Comparison of ENCODE assay signal across 17 mouse cellular contexts in genomic region chr10:21604476-21604875, GRCm38 (mm10). TPM values are rescaled to one million over a fixed set of nuclear protein-coding genes. Genes with fewer than 3 reads are reported as not detected.
DNase-seq lines count a peak whose midpoint lies in the region; ATAC-seq and TF ChIP-seq lines count a peak whose summit lies in the region.
"Had no signal": no experiment of that assay in that cellular context is flagged by ENCODE, and none has a peak within 500 bp of the region (broad histone marks: within the 10 kb centered on the region; RNA-seq: fewer than 3 reads in every experiment).

No protein-coding gene starts in this region.

- H3K4me1 ChIP-seq in heart, embryonic 12.5 days (replicated peaks) = peaks cover 24% of the 10 kb centered on the region
- H3K4me1 ChIP-seq in liver, embryonic 15.5 days (replicated peaks) = peaks cover 18% of the 10 kb centered on the region; the same call in 1 of the 2 replicates
- no peaks in the 10 kb centered on the region for H3K4me1 ChIP-seq in liver, embryonic 11.5 days (replicated peaks; ENCODE audit: control insufficient read depth, insufficient read depth, low read length)
- H3K4me1 ChIP-seq in stomach, embryonic 15.5 days = peaks cover 4% of the 10 kb centered on the region; the same call in 1 of the 2 replicates
- H3K4me1 ChIP-seq in stomach, postnatal 0 days (replicated peaks; ENCODE audit: control insufficient read depth, insufficient read depth) = 0 out of 2 replicates have a peak, but pooled peaks cover 2% of the 10 kb centered on the region

- H3K27me3 ChIP-seq in heart, embryonic 12.5 days (replicated peaks) = no peaks in the 10 kb centered on the region
- H3K27me3 ChIP-seq in liver, embryonic 15.5 days = no peaks in the 10 kb centered on the region
- no peaks in the 10 kb centered on the region for H3K27me3 ChIP-seq in liver, embryonic 11.5 days (replicated peaks; ENCODE audit: control insufficient read depth, insufficient read depth, low read length)
- no peaks in the 10 kb centered on the region for H3K27me3 ChIP-seq in stomach, embryonic 15.5 days (replicated peaks)
- no peaks in the 10 kb centered on the region for H3K27me3 ChIP-seq in stomach, postnatal 0 days (ENCODE audit: control insufficient read depth, insufficient read depth, low read length)
- H3K27me3 ChIP-seq: hindbrain, embryonic 12.5 days; intestine, embryonic 15.5 days; neural tube, embryonic 13.5 days; Patski had no signal

- no peaks in the 10 kb centered on the region for H3K36me3 ChIP-seq in heart, embryonic 12.5 days
- no peaks in the 10 kb centered on the region for H3K36me3 ChIP-seq in liver, embryonic 15.5 days (replicated peaks)
- no peaks in the 10 kb centered on the region for H3K36me3 ChIP-seq in liver, embryonic 11.5 days (ENCODE audit: control insufficient read depth, insufficient read depth, low read length)
- no peaks in the 10 kb centered on the region for H3K36me3 ChIP-seq in stomach, embryonic 15.5 days
- no peaks in the 10 kb centered on the region for H3K36me3 ChIP-seq in stomach, postnatal 0 days (ENCODE audit: control insufficient read depth, insufficient read depth, low read length)
- H3K36me3 ChIP-seq: forebrain, embryonic 10.5 days; hindbrain, embryonic 12.5 days; intestine, embryonic 15.5 days; neural tube, embryonic 13.5 days had no signal

- ATAC-seq in heart, embryonic 12.5 days (ENCODE audit: insufficient number of reproducible peaks, low FRiP score) = no peak
- no peak for ATAC-seq in liver, embryonic 15.5 days (ENCODE audit: insufficient read depth)
- ATAC-seq in liver, embryonic 11.5 days (replicated peaks; ENCODE audit: low FRiP score) = no peak
- ATAC-seq in stomach, embryonic 15.5 days (ENCODE audit: insufficient read depth, low FRiP score, low read depth) = no peak
- ATAC-seq in stomach, postnatal 0 days (ENCODE audit: low FRiP score, low TSS enrichment) = no peak
- ATAC-seq: activated CD4-positive, CD25-positive, alpha-beta regulatory T cell, adult 4 months; Patski had no signal

- WGBS in heart, embryonic 12.5 days = 77% methylated on average over 8 of the region's 8 CpGs
- 75% methylated on average over 8 of the region's 8 CpGs for whole genome bisulfite sequencing in liver, embryonic 15.5 days (ENCODE audit: insufficient replicate concordance)
- 87% methylated on average over 8 of the region's 8 CpGs for WGBS in liver, embryonic 11.5 days
- WGBS in stomach, embryonic 15.5 days = 62% methylated on average over 8 of the region's 8 CpGs
- 69% methylated on average over 8 of the region's 8 CpGs for WGBS in stomach, postnatal 0 days

- no peak overlapping the region for H3K4me2 ChIP-seq in heart, embryonic 12.5 days
- H3K4me2 ChIP-seq in liver, embryonic 15.5 days = no peak overlapping the region
- H3K4me2 ChIP-seq in liver, embryonic 11.5 days = no peak overlapping the region
- H3K4me2 ChIP-seq in stomach, embryonic 15.5 days = no peak overlapping the region
- no peak overlapping the region for H3K4me2 ChIP-seq in stomach, postnatal 0 days (replicated peaks; ENCODE audit: low read depth)
- H3K4me2 ChIP-seq: hindbrain, embryonic 12.5 days; intestine, embryonic 15.5 days; neural tube, embryonic 13.5 days had no signal

- no peak overlapping the region for H3K9ac ChIP-seq in heart, embryonic 12.5 days
- H3K9ac ChIP-seq in liver, embryonic 15.5 days = no peak overlapping the region
- no peak overlapping the region for H3K9ac ChIP-seq in liver, embryonic 11.5 days (ENCODE audit: low read depth, low read length)
- H3K9ac ChIP-seq in stomach, embryonic 15.5 days = no peak overlapping the region
- H3K9ac ChIP-seq in stomach, postnatal 0 days (ENCODE audit: low read length) = no peak overlapping the region
- H3K9ac ChIP-seq: hindbrain, embryonic 12.5 days; intestine, embryonic 15.5 days; neural tube, embryonic 13.5 days had no signal

- no peaks in the 10 kb centered on the region for H3K9me3 ChIP-seq in heart, embryonic 12.5 days (replicated peaks)
- H3K9me3 ChIP-seq in liver, embryonic 15.5 days (replicated peaks) = no peaks in the 10 kb centered on the region
- no peaks in the 10 kb centered on the region for H3K9me3 ChIP-seq in liver, embryonic 11.5 days (ENCODE audit: control insufficient read depth, low read length)
- no peaks in the 10 kb centered on the region for H3K9me3 ChIP-seq in stomach, embryonic 15.5 days
- H3K9me3 ChIP-seq in stomach, postnatal 0 days (ENCODE audit: control insufficient read depth, low read length) = no peaks in the 10 kb centered on the region
- H3K9me3 ChIP-seq: forebrain, embryonic 10.5 days; hindbrain, embryonic 12.5 days; intestine, embryonic 15.5 days; neural tube, embryonic 13.5 days had no signal

- no peak for TF ChIP-seq CTCF in stomach, postnatal 0 days (IDR thresholded peaks at IDR 0.05; ENCODE audit: low read depth)

- no peak overlapping the region for H3K27ac ChIP-seq in heart, embryonic 12.5 days (ENCODE audit: poor library complexity, severe bottlenecking)
- H3K27ac ChIP-seq in liver, embryonic 15.5 days (replicated peaks) = 0 out of 2 replicates have a peak overlapping the region, but pooled peaks have one; percentile 19
- H3K27ac ChIP-seq in liver, embryonic 11.5 days (ENCODE audit: low read depth, low read length) = no peak overlapping the region
- peak overlapping the region; percentile 26; the same call in 1 of the 2 replicates for H3K27ac ChIP-seq in stomach, embryonic 15.5 days
- no peak overlapping the region for H3K27ac ChIP-seq in stomach, postnatal 0 days (replicated peaks)
- H3K27ac ChIP-seq: forebrain, embryonic 10.5 days; hindbrain, embryonic 12.5 days; neural tube, embryonic 13.5 days had no signal

- H3K4me3 ChIP-seq in heart, embryonic 12.5 days = no peak overlapping the region
- H3K4me3 ChIP-seq in liver, embryonic 15.5 days (replicated peaks) = no peak overlapping the region
- no peak overlapping the region for H3K4me3 ChIP-seq in liver, embryonic 11.5 days (ENCODE audit: low read depth, low read length)
- H3K4me3 ChIP-seq in stomach, embryonic 15.5 days (replicated peaks) = no peak overlapping the region
- no peak overlapping the region for H3K4me3 ChIP-seq in stomach, postnatal 0 days (ENCODE audit: low read depth, low read length)
- H3K4me3 ChIP-seq: forebrain, embryonic 10.5 days; hindbrain, embryonic 12.5 days; intestine, embryonic 15.5 days; neural tube, embryonic 13.5 days had no signal

- TF ChIP-seq EP300 in stomach, postnatal 0 days (optimal IDR thresholded peaks at IDR 0.05) = no peak

- peak; percentile 84 for DNase-seq in heart, adult 11 months
- no peak for DNase-seq in liver, embryonic 11.5 days (ENCODE audit: low spot score)
- no peak for DNase-seq in stomach, postnatal 0 days (ENCODE audit: low spot score)
- DNase-seq in cerebellum, adult 18-20 months = no peak
- DNase-seq: cerebellum, adult 9-11 months had no signal

RNA-seq across cellular contexts. Expression of gene 1700020N01Rik, which starts 11.5 kb away (rescaled TPM):
- 0.18 and 0.54 TPM in 2 replicates for polyA plus RNA-seq in heart, embryonic 12.5 days (2016; fragmentation: Nextera tagmentation; extraction: Ambion mirVana)
- polyA plus RNA-seq in liver, embryonic 15.5 days (2015; fragmentation: Nextera tagmentation; extraction: Ambion mirVana) = not detected in 2 replicates
- polyA plus RNA-seq in liver, embryonic 11.5 days (2014; fragmentation: Nextera tagmentation; extraction: Ambion mirVana) = not detected in 2 replicates
- polyA plus RNA-seq in stomach, embryonic 15.5 days (2015; fragmentation: Nextera tagmentation; extraction: Ambion mirVana) = not detected in 2 replicates
- polyA plus RNA-seq in stomach, postnatal 0 days (2015; fragmentation: Nextera tagmentation; extraction: Ambion mirVana) = not detected in 2 replicates
- polyA plus RNA-seq: activated CD4-positive, CD25-positive, alpha-beta regulatory T cell, adult 4 months; embryonic facial prominence, embryonic 14.5 days; forebrain, embryonic 10.5 days; hindbrain, embryonic 12.5 days; intestine, embryonic 15.5 days; limb, embryonic 14.5 days; lung, embryonic 16.5 days; neural tube, embryonic 13.5 days; Patski had no signal

Comparison
In these comparisons a context has a peak if more than half of its experiments do, and no peak if none do; other contexts are left out.
1. H3K27ac ChIP-seq: peak in liver, embryonic 15.5 days (single experiment) and stomach, embryonic 15.5 days (single experiment); none in heart, embryonic 12.5 days (single experiment), liver, embryonic 11.5 days (single experiment) and stomach, postnatal 0 days (single experiment).